Mouse (Mus musculus): ENCODE measurements around the gene Lrrtm4.

Gene Lrrtm4

GRCm38 (mm10) chr6:80018765-80019164 lies at the start of gene Lrrtm4:
Lrrtm4 (plus strand) TSS chr6:80018877.
- DNase-seq: no peak

GRCm38 (mm10) chr6:80019189-80019860 lies 648 bp downstream of the Lrrtm4 start:
- DNase-seq: no peak

- DNase-seq: no peak
These were observed 1.2 kb downstream of the Lrrtm4 start for GRCm38 (mm10) chr6:80019861-80020230.

GRCm38 (mm10) chr6:80056849-80057248 lies 38.2 kb downstream of the Lrrtm4 start:
- no peak for DNase-seq

- no peak for DNase-seq
These were observed 59.3 kb downstream of the Lrrtm4 start for GRCm38 (mm10) chr6:80078001-80078400.

- DNase-seq: no peak
These were observed 60.6 kb downstream of the Lrrtm4 start for GRCm38 (mm10) chr6:80079290-80079689.

GRCm38 (mm10) chr6:80094909-80095308 lies 76.2 kb downstream of the Lrrtm4 start:
- DNase-seq: no peak

GRCm38 (mm10) chr6:80105343-80105742 lies 86.7 kb downstream of the Lrrtm4 start:
- DNase-seq: no peak

GRCm38 (mm10) chr6:80105843-80106242 lies 87.2 kb downstream of the Lrrtm4 start:
- DNase-seq: no peak

GRCm38 (mm10) chr6:80126419-80126818 lies 107.7 kb downstream of the Lrrtm4 start:
- no peak for DNase-seq

GRCm38 (mm10) chr6:80162585-80162984 lies 143.9 kb downstream of the Lrrtm4 start:
- DNase-seq: no peak

- no peak for DNase-seq
These were observed 163.2 kb downstream of the Lrrtm4 start for GRCm38 (mm10) chr6:80181916-80182315.

- DNase-seq: no peak
These were observed 163.7 kb downstream of the Lrrtm4 start for GRCm38 (mm10) chr6:80182353-80182752.

GRCm38 (mm10) chr6:80185489-80186113 lies 166.9 kb downstream of the Lrrtm4 start:
- no peak for DNase-seq

GRCm38 (mm10) chr6:80186791-80187190 lies 168.1 kb downstream of the Lrrtm4 start:
- no peak for DNase-seq

- DNase-seq: no peak
These were observed 190.8 kb downstream of the Lrrtm4 start for GRCm38 (mm10) chr6:80209476-80209875.

- no peak for DNase-seq
These were observed 191.6 kb downstream of the Lrrtm4 start for GRCm38 (mm10) chr6:80210281-80210680.

- DNase-seq: no peak
These were observed 242.9 kb downstream of the Lrrtm4 start for GRCm38 (mm10) chr6:80261595-80261994.

GRCm38 (mm10) chr6:80263972-80264371 lies 245.3 kb downstream of the Lrrtm4 start:
- no peak for DNase-seq

GRCm38 (mm10) chr6:80264584-80264983 lies 245.9 kb downstream of the Lrrtm4 start:
- DNase-seq: no peak

- no peak for DNase-seq
These were observed 247.1 kb downstream of the Lrrtm4 start for GRCm38 (mm10) chr6:80265746-80266145.

GRCm38 (mm10) chr6:80286968-80287367 lies 268.3 kb downstream of the Lrrtm4 start:
- no peak for DNase-seq

GRCm38 (mm10) chr6:80301871-80302270 lies 283.2 kb downstream of the Lrrtm4 start:
- no peak for DNase-seq

- no peak for DNase-seq
These were observed 284.9 kb downstream of the Lrrtm4 start for GRCm38 (mm10) chr6:80303568-80303967.

- no peak for DNase-seq
These were observed 309.7 kb downstream of the Lrrtm4 start for GRCm38 (mm10) chr6:80328391-80328790.
